Mouse (Mus musculus) hindbrain, embryonic 10.5 days (tissue): Measurements from ENCODE around the gene Dcps. TPM values are rescaled to one million over a fixed set of nuclear protein-coding genes. Genes with fewer than 3 reads are reported as not detected.

Source experiments
- DNase-seq: peaks from one replicate; pipeline ENCODE4 v3.0.0-alpha.2; 2017; ENCODE audit warnings: low spot score
- H3K27ac ChIP-seq: fragments of 300-500 bp; sonication (generic); 2 replicates; pipeline ENCODE4 v1.5.1; 2016; ENCODE audit warnings: mild to moderate bottlenecking, moderate library complexity
- H3K27me3 ChIP-seq: fragments of 300-500 bp; sonication (generic); 2 replicates; pipeline ENCODE4 v1.6.1; 2016; ENCODE audit warnings: mild to moderate bottlenecking; ENCODE audit not compliant: poor library complexity, insufficient read depth, severe bottlenecking
- H3K36me3 ChIP-seq: fragments of 300-500 bp; sonication (generic); 2 replicates; pipeline ENCODE4 v1.6.1; 2016; ENCODE audit warnings: mild to moderate bottlenecking, moderate library complexity
- H3K4me1 ChIP-seq: fragments of 300-500 bp; sonication (generic); replicated peaks from 2 replicates; pipeline ENCODE4 v1.6.1; 2016; ENCODE audit warnings: mild to moderate bottlenecking
- H3K4me3 ChIP-seq: fragments of 300-500 bp; sonication (generic); 2 replicates; pipeline ENCODE4 v1.5.1; 2016; ENCODE audit warnings: mild to moderate bottlenecking, moderate library complexity
- H3K9me3 ChIP-seq: fragments of 300-500 bp; sonication (generic); 2 replicates; pipeline ENCODE4 v1.6.1; 2016; ENCODE audit warnings: mild to moderate bottlenecking, moderate library complexity
- WGBS: fragments of 180-500 bp; shearing (Covaris S2); methylation state at CpG from one replicate; pipeline ENCODE4 v1.1.7; 2016; 5-methylcytosine and 5-hydroxymethylcytosine counted together
- polyA plus RNA-seq: library from polyadenylated mRNA; unstranded; fragments of >200 nt; fragmentation: Nextera tagmentation; extraction: Ambion mirVana; gene quantifications from 2 replicates; pipeline ENCODE4 v1.2.1, GENCODE M21; 2016

Gene Dcps
- polyA plus RNA-seq, 1 experiment from 2014 or later: 101 TPM

DNA sequence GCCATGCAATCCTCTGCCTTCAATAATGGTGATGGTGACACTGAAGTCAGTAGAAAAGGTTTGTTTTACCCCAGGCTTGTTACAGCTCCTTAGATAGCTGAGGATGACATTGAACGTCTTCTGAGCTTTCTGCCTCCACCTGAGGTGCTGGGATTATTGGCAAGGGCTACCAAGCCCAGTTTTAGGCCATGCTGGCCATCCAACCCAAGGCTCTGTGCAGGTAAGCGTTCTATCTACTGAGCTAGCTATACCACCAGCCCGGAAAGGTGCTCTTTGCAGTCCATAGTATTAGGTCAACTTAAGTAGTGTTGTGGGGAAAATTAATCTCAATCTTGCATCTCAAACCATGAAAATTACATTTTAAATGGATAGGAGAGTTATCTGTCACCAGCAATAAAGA is 21.8 kb upstream of the Dcps start:
- H3K27ac ChIP-seq: no peak overlapping the region
- H3K4me3 ChIP-seq: no peak overlapping the region
- H3K27me3 ChIP-seq: no peaks in the 10 kb centered on the region
- no peak for DNase-seq
- no peaks in the 10 kb centered on the region for H3K9me3 ChIP-seq
- peaks cover 22% of the 10 kb centered on the region for H3K4me1 ChIP-seq
- H3K36me3 ChIP-seq: no peaks in the 10 kb centered on the region
- 88% methylated on average over 3 of the region's 3 CpGs for WGBS

DNA sequence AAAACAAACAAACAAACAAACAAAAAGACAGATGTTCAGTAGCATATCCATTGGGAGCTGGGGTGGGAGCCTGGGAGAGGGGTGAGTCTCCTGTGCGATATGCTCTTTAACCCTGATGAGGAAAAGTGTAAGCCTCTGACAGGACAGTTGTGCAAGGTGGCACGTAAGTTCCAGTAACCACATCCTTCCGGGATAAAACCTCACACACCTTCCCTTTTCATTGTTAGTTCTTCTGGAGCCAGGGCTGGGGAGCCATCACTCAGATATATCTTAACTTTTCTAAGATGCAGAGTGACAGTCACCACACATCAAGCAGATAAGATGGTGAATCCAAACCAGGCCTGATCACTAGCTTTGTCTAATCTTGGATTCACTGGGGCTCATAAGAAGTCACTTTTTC is 18.2 kb upstream of the Dcps start:
- 95% methylated on average over 3 of the region's 3 CpGs for WGBS
- Histone ChIP-seq H3K27ac (no peak overlapping the region), H3K36me3 (peaks cover 25% of the 10 kb centered on the region), H3K27me3 (no peaks in the 10 kb centered on the region), H3K4me1 (peaks cover 8% of the 10 kb centered on the region), H3K9me3 (no peaks in the 10 kb centered on the region), H3K4me3 (no peak overlapping the region)
- DNase-seq: no peak

DNA sequence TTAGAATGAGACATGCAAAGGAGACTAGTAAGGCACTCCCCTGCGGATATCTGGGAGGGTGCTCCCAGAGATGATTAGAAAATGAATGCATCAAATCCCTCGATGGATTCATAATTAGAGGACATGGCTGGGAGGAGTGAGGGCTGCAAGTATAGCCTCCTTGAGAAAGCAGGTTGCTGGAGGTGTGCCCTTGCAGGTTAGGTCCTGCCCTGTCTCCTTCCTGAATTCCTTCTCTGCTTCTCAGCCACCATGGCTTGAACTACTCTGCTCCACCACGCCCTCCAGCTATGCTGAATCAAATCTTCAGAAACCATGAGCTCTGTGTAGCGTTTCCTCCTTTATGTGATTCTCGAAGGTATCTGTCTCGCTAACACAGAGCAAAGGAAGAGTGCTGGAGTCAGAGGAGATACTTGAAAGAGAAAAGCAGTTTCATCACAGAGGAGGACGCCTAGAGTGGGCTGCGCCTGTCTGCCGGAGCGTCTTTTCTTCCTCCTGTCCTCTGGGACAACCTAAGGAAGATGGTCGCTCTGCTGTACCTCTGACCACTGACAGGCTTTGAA is 17.2 kb upstream of the Dcps start:
- H3K27ac ChIP-seq: no peak overlapping the region
- no peaks in the 10 kb centered on the region for H3K4me1 ChIP-seq
- H3K36me3 ChIP-seq: peaks cover 35% of the 10 kb centered on the region
- WGBS: 81% methylated on average over 11 of the region's 11 CpGs
- H3K9me3 ChIP-seq: no peaks in the 10 kb centered on the region
- H3K4me3 ChIP-seq: no peak overlapping the region
- no peak for DNase-seq
- H3K27me3 ChIP-seq: no peaks in the 10 kb centered on the region

DNA sequence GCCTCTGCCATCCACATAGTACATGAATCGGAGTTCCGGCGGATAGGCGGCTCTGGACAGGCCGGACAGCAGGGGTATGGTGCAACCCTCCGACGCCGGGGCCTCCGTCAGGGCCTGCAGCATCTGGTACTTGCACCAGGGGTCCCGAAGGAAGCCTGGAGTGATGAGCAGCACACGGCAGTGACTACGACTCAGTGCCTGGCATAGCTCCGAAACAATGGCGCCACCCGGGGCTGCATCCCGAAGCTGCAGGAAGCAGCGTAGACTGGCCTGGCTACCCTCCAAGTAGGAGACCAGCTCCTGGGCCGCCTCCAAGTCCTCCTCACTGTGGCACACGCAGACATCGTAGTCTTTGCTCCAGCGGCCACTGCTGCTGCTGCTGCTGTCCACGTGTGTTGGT is 12.8 kb upstream of the Dcps start:
- H3K36me3 ChIP-seq: peaks cover 52% of the 10 kb centered on the region
- DNase-seq: no peak

DNA sequence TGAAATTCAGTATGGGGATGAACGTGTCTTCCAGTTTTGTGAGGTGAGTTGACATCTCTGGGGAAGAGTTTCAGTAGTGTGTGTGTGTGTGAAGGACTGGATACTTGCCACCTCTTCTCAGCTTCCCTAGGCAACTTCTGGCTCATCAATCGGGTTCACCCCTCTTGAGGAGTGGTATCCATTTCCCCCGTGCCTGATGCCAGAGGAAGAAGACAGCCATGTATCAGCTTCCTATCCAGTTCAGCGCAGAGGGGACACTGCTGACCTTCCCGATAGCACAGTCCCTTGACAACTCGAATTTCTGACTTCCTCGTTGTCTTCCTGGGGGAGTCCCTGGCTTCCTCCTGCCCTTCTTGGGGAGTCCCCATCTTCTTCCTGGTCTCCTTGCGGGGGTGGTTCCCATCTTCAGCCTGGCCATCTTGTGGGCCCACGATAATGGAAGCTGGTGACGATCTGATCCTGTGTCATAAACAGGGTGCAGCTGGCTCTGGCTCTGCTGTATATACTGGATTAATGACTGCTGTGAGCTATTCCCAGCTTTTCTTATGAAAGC is 11.6 kb upstream of the Dcps start:
- no peak overlapping the region for H3K4me3 ChIP-seq
- no peaks in the 10 kb centered on the region for H3K4me1 ChIP-seq
- H3K27ac ChIP-seq: no peak overlapping the region
- DNase-seq: no peak
- no peaks in the 10 kb centered on the region for H3K27me3 ChIP-seq
- H3K36me3 ChIP-seq: peaks cover 52% of the 10 kb centered on the region
- H3K9me3 ChIP-seq: no peaks in the 10 kb centered on the region
- 91% methylated on average over 10 of the region's 10 CpGs for WGBS

More for the DNA sequence above, 12.8 kb upstream of the Dcps start:
- no peaks in the 10 kb centered on the region for H3K4me1 ChIP-seq
- 76% methylated on average over 22 of the region's 22 CpGs for WGBS
- no peaks in the 10 kb centered on the region for H3K9me3 ChIP-seq
- no peaks in the 10 kb centered on the region for H3K27me3 ChIP-seq
- no peak overlapping the region for H3K4me3 ChIP-seq
- no peak overlapping the region for H3K27ac ChIP-seq

DNA sequence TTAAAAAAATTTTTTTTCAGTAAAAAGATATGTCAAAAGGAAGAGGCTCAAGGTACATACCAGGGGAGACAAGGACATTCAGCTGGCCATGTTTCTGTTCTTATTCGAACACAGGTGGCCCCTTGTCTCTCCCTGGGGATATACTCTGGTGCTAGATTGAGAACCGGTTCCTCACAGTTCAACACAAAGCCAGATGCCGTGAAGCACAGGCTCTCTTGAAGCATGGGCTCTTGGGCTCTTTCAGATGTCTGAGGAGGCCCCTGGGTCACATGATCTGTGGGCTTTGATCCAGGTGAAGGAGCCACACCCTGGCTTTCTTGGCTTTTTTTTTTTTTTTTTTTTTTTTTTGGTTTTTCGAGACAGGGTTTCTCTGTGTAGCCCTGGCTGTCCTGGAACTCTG is 10.6 kb upstream of the Dcps start:
- no peak for DNase-seq
- Histone ChIP-seq H3K27ac (no peak overlapping the region), H3K27me3 (no peaks in the 10 kb centered on the region), H3K4me1 (no peaks in the 10 kb centered on the region), H3K4me3 (no peak overlapping the region), H3K9me3 (no peaks in the 10 kb centered on the region), H3K36me3 (peaks cover 51% of the 10 kb centered on the region)
- 85% methylated on average over 4 of the region's 4 CpGs for WGBS

DNA sequence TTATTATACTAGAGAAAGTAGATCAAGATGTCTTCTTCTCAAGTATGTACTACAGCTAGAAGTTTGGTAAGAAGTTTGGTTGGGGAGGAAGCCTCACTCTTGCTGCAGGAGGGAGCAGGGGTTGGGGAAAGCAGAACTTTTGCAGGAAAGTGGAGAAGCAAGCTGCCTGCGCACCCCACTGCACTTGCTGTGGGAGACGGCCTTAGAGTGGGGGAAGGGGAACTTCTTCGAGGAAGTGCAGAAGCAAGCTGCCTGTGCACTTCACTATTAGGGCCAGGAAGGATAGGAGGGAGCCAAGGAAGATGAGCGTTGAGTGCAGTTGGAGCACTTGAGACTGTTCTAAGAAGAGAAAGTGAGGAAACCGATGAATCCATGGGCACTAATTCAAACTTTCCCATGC is 7.5 kb upstream of the Dcps start:
- no peak for DNase-seq
- WGBS: 65% methylated on average over 5 of the region's 5 CpGs
- Histone ChIP-seq H3K4me3 (no peak overlapping the region), H3K4me1 (no peaks in the 10 kb centered on the region), H3K36me3 (peaks cover 20% of the 10 kb centered on the region), H3K27me3 (no peaks in the 10 kb centered on the region), H3K27ac (no peak overlapping the region), H3K9me3 (no peaks in the 10 kb centered on the region)

DNA sequence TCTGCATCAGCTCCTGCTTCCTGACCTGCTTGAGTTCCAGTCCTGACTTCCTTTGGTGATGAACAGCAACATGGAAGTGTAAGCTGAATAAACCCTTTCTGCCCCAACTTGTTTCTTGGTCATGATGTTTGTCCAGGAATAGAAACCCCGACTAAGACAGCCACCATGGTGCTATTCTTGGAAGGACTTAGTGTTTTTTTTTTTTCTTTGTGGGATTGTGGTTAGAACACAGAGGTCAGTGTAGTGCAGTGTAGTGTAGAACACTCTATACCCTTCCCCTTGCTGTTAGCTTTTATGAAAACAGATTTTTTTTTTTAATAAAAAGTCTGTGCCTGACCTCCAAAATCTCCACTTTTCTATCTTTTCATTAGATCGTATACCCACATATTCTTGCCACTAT is 7.0 kb upstream of the Dcps start:
- H3K9me3 ChIP-seq: no peaks in the 10 kb centered on the region
- peaks cover 15% of the 10 kb centered on the region for H3K36me3 ChIP-seq
- H3K27me3 ChIP-seq: no peaks in the 10 kb centered on the region
- no peak overlapping the region for H3K27ac ChIP-seq
- no peak overlapping the region for H3K4me3 ChIP-seq
- no peaks in the 10 kb centered on the region for H3K4me1 ChIP-seq
- WGBS: 90% methylated on average over 2 of the region's 2 CpGs
- no peak for DNase-seq

DNA sequence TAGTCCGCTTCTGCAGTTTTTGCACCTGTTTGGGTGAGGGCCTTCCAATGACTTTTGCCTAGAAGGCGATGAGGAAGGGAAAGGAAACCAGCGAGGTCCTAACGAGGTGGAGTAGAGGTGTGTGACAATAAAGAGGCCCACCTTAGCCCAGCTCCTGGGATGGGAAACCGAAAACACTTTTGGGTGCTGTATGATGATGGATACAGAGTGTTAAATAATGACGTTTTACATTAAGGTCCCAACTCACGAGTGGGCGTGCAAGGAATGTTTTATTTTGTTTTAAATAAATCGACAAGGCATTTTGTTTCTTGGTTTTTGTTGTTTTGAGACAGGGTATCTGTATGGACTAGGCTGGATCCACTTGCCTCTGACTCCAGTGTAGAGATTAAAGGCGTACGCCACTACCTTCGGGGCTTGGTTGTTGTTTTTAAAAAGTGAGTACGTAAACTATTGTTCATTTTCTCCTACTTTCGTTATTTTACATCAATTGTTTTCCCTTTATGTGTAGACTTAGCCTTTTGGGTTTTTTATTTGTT is 331 bp upstream of the Dcps start:
- Histone ChIP-seq H3K27me3 (no peaks in the 10 kb centered on the region), H3K4me1 (peaks cover 13% of the 10 kb centered on the region), H3K27ac (peak overlapping the region; percentile 94), H3K9me3 (no peaks in the 10 kb centered on the region), H3K4me3 (peak overlapping the region; percentile 72), H3K36me3 (peaks cover 1% of the 10 kb centered on the region)
- DNase-seq: no peak
- 52% methylated on average over 14 of the region's 14 CpGs for WGBS

DNA sequence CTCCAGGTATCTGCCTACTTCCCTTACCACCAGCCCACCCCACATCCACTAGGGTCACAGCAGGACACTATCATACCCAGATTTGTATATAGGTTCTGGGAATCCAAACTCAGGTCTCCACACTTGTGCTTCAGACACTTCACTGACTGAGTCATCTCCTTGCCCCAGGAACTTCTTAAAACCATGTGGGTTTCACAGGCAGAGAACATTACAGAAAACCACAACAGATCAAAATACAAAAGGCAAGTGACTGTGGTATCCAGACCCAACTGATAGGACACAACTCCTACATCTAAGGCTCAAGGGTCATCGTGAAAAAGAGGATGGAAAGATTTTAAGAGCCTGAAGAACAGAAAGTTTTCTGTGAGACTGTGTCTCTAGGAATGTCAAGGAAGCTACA is 2.5 kb downstream of the Dcps start:
- WGBS: 85% methylated on average over 1 of the region's 1 CpGs
- Histone ChIP-seq H3K4me1 (peaks cover 13% of the 10 kb centered on the region), H3K27ac (no peak overlapping the region), H3K36me3 (peaks cover 26% of the 10 kb centered on the region), H3K4me3 (no peak overlapping the region), H3K9me3 (no peaks in the 10 kb centered on the region), H3K27me3 (no peaks in the 10 kb centered on the region)
- no peak for DNase-seq

DNA sequence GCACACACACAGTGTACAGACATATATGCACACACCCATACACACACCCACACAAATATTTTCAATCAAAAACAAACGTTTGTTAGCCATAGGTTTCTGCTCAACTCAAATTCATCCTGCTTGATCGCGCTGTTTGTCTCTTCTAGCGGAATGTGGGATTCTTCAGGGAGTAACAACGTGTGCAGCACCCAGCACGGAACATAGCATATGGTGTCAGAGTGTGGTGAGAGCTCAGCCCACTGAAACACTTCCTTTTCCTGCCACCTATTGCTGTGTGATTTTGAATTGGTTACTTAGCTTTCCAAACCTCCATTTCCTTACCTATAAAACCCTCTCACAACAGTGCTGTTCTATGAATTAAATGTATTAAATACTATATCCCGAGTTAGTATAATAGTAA is 5.8 kb downstream of the Dcps start:
- H3K27me3 ChIP-seq: no peaks in the 10 kb centered on the region
- no peak overlapping the region for H3K27ac ChIP-seq
- peaks cover 26% of the 10 kb centered on the region for H3K4me1 ChIP-seq
- no peak overlapping the region for H3K4me3 ChIP-seq
- no peak for DNase-seq
- 92% methylated on average over 7 of the region's 7 CpGs for WGBS
- no peaks in the 10 kb centered on the region for H3K9me3 ChIP-seq
- peaks cover 32% of the 10 kb centered on the region for H3K36me3 ChIP-seq

DNA sequence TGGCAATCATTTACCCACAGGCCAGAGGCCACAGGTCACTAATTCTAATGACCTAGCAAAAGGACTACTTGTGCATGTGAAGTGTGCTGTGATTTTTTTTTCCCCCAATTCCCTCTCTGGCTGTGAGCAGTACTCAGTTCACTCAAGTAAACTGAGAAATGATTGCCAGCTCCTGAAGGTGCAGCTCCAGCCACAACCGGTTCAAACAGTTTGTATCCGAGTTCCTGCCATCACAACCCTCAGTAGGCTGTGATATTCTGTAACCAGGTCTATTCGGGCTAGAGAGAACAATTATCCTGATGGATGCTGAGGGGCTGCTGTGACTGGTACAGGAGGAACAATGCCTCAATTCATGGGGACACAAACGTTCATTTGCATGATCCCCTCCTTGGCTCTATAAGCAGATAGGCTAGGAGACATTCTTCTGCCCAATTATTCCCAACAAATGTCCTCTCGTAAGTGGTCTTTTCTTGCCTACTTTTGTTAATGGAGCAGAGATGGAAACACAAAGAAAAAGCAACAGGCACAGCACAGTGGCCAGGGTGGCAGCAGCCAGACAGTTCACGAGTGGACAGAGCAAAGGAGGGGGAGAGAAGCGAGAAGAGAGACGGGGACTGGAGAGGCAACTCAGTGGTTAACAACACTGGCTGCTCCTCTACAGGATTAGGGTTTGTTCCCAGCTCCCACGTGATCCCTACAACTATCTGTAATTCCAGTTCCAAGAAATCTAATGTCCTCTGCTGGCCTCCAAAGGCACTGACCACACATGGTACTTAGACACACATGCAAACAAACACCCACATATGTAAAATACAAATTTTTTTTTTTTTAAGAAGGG is 8.8 kb downstream of the Dcps start:
- no peak for DNase-seq
- Histone ChIP-seq H3K27ac (peak overlapping the region; percentile 51; the same call in 1 of the 2 replicates), H3K36me3 (peaks cover 39% of the 10 kb centered on the region), H3K4me3 (no peak overlapping the region), H3K27me3 (no peaks in the 10 kb centered on the region), H3K4me1 (peaks cover 16% of the 10 kb centered on the region), H3K9me3 (no peaks in the 10 kb centered on the region)
- 32% methylated on average over 9 of the region's 9 CpGs for WGBS

DNA sequence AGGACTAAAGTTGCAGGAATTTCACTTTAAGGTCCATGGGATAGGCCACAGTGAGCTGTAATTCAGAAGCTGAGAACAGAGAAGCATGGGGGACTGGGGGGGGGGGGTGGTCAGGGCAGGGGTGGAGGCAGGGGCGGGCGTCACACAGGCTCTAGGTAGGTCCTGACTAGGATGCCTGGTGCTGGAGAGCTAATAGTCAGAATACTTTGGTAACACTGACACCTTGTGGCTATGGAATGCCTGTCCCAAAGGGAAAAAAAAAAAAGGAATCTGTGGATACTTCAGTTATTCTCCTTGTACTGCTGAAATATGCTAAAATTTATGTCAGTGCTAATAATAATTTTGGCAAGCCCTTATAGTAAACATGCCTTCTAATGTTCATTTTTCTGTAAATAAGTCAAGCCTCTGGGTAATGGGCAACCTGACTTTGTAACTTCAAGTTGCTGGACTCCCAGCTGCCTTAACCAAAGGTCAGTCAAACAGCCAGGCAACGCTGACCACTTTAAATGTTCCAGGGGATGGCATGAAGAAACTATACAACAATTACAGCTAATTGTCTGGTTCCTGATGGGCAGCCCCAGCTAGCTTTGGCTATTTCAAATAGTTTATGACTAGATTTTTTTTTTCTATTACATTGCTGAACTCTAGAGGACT is 9.6 kb downstream of the Dcps start:
- 38% methylated on average over 3 of the region's 3 CpGs for WGBS
- DNase-seq: no peak

More for the DNA sequence above, 9.6 kb downstream of the Dcps start:
- H3K4me3 ChIP-seq: no peak overlapping the region
- H3K4me1 ChIP-seq: peaks cover 16% of the 10 kb centered on the region
- no peak overlapping the region for H3K27ac ChIP-seq
- no peaks in the 10 kb centered on the region for H3K9me3 ChIP-seq
- peaks cover 39% of the 10 kb centered on the region for H3K36me3 ChIP-seq
- H3K27me3 ChIP-seq: no peaks in the 10 kb centered on the region
